Mouse (Mus musculus): ENCODE measurements at regions not wholly inside any gene's neighbourhood (a gene's known extent, or its start where the extent isn't known, plus 50 kb on each side); places are given as distances from the start of the nearest gene placed in this dataset.

- DNase-seq: no peak
These were observed 324.7 kb upstream of the Spred2 start for GRCm38 (mm10) chr11:19599433-19599832.

DNA sequence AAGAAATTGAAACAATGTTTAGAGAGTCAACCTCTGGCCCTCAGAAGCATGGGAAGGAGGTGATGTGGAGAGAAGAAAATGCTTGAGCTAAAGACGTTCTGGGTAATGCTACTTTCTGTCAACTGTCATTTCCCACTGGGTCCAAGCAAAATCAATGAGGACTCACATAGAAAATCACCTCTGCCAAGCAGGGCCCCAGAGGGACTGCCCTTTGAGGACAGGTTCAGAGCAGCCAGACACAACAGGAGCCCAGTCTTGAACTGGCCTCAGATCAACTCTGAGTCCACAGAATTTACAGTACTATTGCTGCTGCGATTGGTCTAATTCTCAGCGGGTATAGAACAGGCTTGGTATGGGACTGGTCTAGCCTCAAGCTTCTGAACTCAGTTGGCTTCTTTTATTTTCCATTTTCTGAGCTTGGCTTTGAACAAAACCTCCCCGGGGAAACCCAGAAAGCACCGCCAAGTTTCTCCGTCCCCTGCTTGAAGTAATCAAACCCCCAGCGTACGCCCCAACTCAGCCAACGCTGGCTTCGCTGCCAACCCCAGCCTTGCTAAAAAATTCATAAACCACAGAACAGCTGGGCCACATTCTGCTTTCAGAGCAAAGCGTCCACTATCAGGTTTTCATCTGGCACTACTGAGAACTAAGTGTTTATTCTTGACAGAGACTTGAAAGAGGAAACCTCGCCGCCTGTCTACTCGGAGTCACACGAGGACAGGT, 322.8 kb upstream of the Spred2 start:
- DNase-seq: no peak

DNA sequence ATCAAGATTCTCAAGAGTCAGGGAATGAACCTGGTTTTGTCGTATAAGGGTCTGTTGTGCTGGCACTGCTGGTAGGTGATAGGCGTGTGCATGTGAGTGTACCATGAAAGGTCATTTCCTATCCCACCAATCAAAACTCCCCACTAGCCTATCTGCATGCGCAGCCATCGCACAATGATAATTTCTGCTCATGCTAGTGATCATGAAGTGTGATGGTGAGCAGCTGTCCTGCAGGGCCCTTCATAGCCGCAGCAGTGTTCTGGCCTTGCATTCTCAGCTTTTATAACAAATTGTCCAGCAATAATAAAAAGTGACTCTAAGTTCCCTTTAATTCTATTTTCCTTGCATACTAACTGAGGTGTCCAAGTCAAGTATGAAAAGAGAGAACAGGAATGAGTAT, 321.7 kb upstream of the Spred2 start:
- no peak for DNase-seq

DNA sequence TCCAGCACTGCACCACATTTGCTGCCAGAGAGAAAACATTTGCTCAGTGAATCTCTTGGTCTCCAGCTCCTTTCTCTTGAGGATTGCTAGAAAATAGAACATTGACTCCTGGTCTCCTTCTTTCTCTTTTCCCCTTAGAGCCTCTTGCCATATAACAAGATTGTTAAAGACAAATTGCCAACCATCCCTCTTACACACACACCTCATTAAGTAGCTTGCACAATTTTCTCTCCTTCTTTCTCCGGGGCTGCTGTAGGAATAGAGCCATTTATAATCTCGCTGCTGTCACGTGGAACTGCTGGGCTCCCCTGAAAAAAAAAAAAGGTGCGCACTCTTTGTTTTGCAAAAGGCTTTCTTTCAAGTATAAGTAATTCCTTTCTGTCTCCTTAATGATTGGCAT, 318.6 kb upstream of the Spred2 start:
- DNase-seq: no peak

DNA sequence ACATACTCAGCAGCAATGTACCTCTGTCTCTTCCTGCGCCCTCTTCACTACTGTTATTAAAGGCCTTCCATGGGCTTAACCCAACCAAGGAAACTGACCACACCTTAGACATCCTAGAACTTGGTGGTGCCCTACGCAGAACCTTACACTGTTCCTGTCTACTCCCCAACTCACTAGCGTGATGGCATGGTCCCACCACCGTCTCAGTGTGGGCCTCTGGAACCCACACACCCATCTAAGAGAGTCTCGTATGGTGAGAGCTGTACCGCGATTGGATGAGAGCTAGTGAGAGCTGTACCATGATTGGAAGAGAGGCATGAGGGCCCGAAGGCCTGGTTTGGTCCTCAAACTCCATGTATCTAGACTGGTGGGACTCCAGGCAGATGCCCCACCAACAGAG, 317.2 kb upstream of the Spred2 start:
- DNase-seq: no peak

DNA sequence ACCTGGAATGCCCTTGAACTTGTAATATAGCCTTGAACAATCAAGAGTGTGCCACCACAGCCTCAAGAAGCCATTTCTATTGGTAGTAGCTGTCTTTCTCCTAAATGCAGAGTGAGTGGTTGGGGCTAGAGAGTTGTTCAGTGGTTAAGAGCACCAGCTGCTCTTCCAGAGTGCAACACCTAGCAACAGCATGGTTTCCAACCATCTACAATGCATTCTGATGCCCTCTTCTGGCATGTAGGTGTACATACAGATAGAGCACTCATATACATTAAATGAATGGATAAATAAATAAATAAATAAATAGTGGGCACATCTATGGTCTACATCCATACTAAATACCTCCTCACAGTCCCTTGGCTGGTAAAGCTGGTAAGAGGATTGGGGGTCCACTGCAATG, 316.2 kb upstream of the Spred2 start:
- no peak for DNase-seq

GRCm38 (mm10) chr11:19608523-19608922, 315.7 kb upstream of the Spred2 start:
- no peak for DNase-seq

GRCm38 (mm10) chr11:19610559-19610958, 313.6 kb upstream of the Spred2 start:
- DNase-seq: no peak

- no peak for DNase-seq
These were observed 313.0 kb upstream of the Spred2 start for GRCm38 (mm10) chr11:19611217-19611616.

DNA sequence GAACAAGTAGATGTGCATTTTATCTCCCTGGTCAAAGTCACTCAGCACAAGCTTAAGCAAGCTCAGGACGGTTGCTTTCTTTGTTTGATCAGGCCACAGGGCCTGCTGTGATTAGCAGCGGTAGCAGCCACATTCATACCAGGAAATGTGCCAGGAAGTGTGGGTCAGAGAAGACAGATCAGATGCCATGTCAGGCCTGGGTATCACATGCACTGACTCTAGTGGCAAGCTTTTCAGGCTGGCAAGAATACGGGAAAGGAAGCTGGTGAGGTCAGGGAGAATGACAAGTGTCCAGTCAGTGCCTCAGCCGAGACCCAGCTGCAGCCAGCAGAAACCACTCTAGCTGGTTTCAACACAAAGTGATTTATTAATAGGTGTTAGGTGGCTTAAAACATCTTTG, 307.7 kb upstream of the Spred2 start:
- no peak for DNase-seq

DNA sequence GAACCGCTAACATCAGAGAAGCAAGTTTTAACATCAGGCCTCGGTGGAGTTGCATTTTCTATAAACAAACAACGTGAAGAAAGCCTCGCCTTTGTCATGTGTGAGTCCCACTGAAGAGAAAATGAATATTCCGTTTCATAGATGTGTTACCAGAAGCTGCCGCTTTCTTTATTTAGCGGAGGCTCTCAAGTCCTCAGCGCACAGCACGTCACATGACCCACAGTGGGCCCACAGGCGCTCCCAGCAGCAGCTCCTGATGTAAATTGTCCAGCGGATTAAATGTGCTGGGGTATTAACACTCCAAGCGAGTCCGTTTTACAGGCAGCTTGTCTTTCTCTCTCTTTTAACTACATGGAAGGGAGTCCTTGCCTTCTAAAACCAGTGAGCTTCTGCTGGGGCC, 304.7 kb upstream of the Spred2 start:
- DNase-seq: no peak

GRCm38 (mm10) chr11:19631055-19631695, 293.0 kb upstream of the Spred2 start:
- no peak for DNase-seq

DNA sequence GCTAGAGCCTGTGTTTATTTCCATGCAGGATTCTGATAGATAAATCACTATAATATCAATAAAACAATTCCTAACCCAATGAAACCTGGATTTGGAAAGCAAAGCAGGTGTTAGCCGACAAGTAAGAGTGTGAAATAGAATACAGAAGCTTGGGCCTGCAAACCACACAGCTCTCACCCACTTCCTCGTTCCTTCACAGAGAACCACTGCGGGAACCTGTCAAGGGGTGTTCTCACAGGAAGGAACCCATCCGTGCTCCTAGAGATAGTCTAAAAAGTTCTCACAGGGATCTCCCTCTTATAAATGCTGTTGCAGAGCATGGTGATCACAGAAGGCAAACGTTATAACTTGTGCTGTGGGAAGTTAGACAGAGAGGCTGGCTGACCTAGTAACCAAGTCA, 291.7 kb upstream of the Spred2 start:
- DNase-seq: no peak

GRCm38 (mm10) chr11:19633621-19634020, 290.6 kb upstream of the Spred2 start:
- no peak for DNase-seq

- no peak for DNase-seq
These were observed 283.0 kb upstream of the Spred2 start for GRCm38 (mm10) chr11:19641153-19641552.

DNA sequence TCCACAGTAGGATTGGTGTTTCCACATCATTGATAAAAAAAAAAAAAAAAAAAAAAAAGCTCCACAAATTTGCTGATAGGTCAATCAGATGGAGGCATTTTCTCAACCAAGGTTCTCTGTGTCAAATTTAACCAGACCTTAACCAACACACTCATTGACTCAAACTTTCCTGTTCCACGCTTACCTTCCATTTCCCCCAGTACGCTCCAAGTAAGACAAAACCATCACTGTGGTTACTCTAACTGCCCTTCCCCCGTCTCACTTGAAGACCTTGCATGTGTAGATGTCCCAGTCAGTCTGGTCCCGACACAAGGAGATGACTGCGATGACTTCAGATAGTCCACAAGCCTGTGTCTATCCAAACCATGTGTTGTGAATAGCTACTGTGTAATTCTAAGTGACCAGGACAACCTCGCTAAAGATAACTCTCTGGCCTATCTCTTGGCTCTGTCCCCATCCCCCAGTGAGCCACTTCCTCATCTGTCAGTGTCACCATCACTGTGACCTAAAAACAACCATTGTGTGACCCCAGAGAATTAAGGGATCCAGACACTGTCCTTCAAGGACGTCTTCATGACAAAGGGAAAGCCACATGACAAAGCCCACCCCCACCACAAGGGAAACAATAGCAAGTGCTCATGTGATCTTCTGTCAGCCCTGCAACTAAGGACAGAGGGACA, 279.9 kb upstream of the Spred2 start:
- DNase-seq: no peak

DNA sequence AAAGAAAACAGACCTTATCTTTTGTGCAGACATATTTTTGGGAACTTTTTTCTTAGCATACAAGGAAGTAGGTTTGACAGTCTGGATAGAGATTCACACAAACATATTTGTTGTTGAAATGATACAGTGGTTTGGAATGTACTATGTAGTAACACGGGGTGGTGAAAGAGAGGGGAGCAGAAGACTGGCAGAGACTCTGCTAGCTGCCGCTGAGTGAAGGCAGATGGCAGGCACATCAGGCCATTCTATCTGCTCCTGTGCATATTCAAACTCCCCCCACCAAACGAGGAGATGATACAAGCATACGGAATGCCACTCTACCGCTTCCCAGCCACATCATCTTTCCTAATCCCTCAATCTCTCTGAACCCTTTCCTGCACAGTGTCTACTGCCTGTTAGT, 279.1 kb upstream of the Spred2 start:
- DNase-seq: no peak

DNA sequence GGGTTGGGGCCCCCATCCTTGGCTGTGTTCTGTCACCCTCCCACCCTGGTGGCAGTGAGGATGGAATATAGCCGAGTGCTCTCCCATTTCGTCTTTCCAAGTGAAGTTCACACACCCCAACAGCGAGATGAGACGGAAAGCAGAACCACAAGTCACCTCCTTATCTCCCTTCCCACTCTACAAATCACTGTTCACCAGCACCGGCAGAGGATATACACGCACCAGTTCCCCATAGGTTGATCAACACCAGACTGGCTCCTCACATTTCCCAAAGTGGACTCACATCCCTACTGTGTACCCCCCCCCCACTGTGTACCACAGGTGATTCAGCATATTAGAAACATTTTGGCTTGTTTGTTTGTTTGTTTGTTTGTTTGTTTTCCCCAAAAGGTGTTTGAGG, 272.7 kb upstream of the Spred2 start:
- DNase-seq: no peak

- no peak for DNase-seq
These were observed 272.2 kb upstream of the Spred2 start for GRCm38 (mm10) chr11:19651929-19652328.

GRCm38 (mm10) chr11:19659511-19659910, 264.7 kb upstream of the Spred2 start:
- DNase-seq: no peak

DNA sequence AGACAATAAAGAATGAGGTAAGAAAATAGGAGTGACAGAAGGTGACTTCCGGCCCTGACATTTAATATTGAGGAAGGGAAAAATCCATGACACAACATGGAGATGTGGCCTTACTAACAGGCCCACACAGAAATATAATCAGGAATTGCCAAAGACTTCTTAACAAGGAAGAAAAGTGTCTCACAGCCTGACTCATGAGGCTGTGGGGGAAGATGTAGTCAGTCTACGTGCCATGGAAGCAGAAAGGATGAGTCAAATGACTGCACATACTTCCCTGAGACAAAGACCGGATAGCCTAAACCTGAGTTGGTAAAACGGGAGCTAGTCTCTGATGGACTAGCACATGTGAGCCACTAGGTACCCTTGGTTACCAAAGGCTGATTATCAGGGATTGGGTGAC, 257.4 kb upstream of the Spred2 start:
- no peak for DNase-seq

DNA sequence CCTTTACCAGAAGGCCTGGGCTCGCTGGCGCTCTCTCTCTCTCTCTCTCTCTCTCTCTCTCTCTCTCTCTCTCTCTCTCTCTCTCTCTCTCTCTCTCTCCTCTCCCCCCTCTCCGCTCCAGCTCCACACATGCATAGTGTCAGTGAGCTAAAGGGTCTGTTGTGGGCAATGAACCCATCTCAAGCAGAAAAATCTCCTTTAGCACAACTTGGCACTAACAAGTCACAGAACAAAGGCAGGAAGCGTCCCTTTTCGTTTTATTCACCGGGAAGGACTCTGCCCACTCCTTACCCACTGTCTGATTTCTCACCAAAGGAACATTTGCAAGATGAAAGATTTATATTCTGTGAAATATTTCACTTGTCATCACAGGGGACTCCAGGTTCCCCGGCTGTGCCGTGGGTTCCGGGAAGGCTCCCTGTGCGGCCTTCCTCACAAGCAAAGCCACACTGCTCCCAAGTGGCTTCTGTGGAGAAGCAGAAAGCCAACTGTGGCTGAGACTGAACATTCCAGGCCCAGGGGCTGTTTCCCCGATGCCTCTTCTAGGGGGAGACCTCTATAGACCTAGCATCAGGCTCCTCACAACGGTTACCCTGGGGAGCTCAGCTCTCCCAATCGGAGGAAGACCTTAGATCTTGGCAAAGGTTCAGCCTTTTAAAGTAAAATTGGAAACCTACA, 253.2 kb upstream of the Spred2 start:
- no peak for DNase-seq

DNA sequence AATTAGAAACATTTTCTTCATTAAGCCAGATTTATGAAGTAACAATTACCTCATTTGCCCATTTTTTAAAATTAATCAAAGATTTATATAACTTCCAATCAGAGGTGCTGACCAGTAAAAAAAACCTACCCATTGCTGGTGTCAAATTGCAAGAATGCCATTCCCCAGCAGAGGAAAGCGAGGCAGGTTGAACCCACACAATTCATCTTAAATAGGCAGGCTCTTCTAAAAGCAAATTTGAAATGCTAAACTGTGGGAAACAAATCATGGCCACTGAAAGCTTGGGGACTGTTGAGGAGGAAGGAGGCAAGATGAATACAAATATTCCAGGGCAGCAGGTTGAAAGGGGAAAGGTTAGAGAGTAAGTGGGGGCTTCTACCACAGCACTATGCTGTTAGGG, 251.2 kb upstream of the Spred2 start:
- DNase-seq: no peak

GRCm38 (mm10) chr11:19676514-19676913, 247.7 kb upstream of the Spred2 start:
- no peak for DNase-seq

All from thymus, adult 18-20 months (tissue).